Mouse (Mus musculus): ENCODE data around the gene Dgkh. TPM values are rescaled to one million over a fixed set of nuclear protein-coding genes. Genes with fewer than 3 reads are reported as not detected.

Gene Dgkh
- polyA plus RNA-seq, 1 experiment from 2014 or later, result 2.3 TPM

DNA sequence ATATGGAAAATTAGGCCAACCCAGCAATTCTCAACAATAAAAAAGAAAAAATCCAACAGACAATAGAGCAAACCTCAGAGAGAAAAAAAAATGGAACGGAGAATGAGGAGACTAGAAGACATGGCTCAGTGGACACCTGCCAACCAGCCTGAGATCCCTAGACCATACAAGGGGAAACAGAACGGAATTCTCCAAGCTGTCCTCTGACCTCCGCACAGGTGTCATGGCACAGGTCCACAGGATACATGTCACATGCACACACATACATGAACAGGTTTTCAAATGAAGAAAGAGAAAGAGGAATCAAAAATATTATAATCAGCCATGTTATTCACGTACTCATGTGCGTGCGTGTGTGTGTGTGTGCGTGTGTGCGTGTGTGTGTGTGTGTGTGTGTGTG is 38.5 kb downstream of the Dgkh start:
- DNase-seq (ENCODE audit: low read depth, low spot score) (no peak), ATAC-seq (no peak)
- TF ChIP-seq CTCF (IDR thresholded peaks at IDR 0.05), result no peak
- ChIA-PET CTCF (no interaction called here), POLR2A (no interaction called here)
- in situ Hi-C loops (cut with MboI; ENCODE audit: low pct_unique_long_range_greater_than_20kb), result no loop called here
- H3K27me3 ChIP-seq, result no peaks in the 10 kb centered on the region

DNA sequence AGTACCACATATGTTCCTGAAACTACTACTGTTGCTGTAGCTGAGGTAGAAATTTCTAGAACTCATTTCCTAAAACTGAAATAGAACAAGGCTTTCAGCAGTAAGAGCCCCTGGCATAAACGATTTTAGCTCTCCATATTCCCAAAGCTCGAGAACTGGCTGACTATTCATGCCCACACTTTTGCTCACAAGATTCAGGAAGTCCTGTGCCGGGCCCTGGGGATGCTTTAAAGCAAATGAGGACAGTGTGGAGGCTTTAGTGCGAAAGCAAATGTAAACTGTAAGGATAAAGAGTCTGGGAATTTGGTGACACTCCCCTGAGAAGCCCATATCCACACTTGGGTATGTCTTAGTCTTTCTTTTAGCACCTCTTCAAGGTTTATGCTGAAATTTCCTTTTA is 40.0 kb downstream of the Dgkh start:
- ATAC-seq (no peak), DNase-seq (ENCODE audit: low read depth, low spot score) (no peak)
- in situ Hi-C loops (cut with MboI; ENCODE audit: low pct_unique_long_range_greater_than_20kb), result no loop called here
- no peaks in the 10 kb centered on the region for H3K27me3 ChIP-seq
- no peak for TF ChIP-seq CTCF (IDR thresholded peaks at IDR 0.05)
- POLR2A ChIA-PET, result no interaction called here
- CTCF ChIA-PET, result no interaction called here

DNA sequence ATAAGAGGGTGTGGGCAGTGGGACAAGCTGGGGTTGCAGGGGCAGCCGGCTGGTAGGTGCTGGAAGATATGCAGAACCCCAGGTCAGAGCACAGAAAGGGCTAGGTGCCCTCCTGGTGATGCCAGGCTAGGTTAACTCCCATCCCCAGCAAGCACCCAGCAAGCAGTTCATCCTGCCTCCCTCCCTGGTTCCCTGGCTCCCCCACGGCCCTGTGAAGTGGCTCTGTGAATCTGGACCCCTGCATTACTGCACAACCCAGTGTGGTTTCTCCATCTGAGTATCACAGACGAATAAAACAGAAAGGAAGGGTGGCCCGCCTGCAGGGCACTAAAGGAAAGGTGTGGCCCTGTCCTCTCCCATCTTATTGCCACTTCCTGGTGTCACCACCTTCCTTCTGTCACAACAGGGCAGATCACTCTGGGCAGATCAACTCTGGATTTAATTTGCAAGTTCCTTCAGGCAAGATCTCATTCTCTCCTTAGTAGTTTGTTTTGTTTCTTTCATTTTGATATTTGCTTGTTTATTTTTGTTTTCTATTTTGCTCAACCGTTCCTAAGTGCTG is 40.6 kb downstream of the Dgkh start:
- DNase-seq (ENCODE audit: low read depth, low spot score) (no peak), ATAC-seq (no peak)
- no peaks in the 10 kb centered on the region for H3K27me3 ChIP-seq
- TF ChIP-seq CTCF (IDR thresholded peaks at IDR 0.05), result no peak
- ChIA-PET POLR2A (no interaction called here), CTCF (no interaction called here)
- in situ Hi-C loops (cut with MboI; ENCODE audit: low pct_unique_long_range_greater_than_20kb), result no loop called here

DNA sequence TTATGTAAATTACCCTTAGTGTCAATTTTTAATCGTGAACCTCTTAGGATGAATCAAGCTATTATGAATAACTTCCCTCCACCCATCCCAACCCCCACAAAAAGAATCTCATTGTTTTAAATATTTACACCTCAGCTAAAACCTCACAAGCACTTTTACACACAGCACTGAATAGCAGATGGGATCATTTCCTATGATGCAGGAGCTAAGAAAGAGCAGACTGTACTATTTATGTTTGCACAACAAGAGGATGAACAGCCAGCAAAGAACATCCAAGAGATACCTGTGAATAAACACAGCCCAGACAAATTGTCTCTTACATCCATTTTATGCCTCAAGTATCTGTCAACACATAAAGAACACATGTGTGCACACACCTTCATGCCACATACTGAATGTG is 41.7 kb downstream of the Dgkh start:
- in situ Hi-C loops (cut with MboI; ENCODE audit: low pct_unique_long_range_greater_than_20kb), result no loop called here
- no peak for DNase-seq (ENCODE audit: low read depth, low spot score)
- no peaks in the 10 kb centered on the region for H3K27me3 ChIP-seq

DNA sequence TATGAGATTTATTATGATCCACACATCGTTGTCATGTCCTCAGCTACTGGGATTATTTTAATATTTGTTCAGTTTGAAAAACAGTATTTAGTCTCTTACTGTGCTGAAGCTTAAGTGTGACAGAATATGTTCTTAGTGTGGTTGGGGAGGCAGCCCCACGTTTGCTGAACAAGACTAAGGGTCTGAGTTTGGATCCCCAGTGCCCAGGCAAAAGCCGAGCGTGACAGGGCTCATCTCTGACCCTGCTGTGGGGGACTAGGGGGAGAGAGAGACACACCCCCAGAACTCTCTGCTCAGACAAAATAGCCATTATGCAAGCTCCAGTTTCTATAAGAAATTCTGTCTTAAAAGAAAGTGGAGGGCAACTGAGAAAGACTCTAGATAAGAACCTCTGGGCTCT is 42.2 kb downstream of the Dgkh start:
- TF ChIP-seq CTCF (IDR thresholded peaks at IDR 0.05), result no peak
- no peak for ATAC-seq
- POLR2A ChIA-PET, result no interaction called here
- DNase-seq (ENCODE audit: low read depth, low spot score), result no peak
- in situ Hi-C loops (cut with MboI; ENCODE audit: low pct_unique_long_range_greater_than_20kb), result no loop called here
- no peaks in the 10 kb centered on the region for H3K27me3 ChIP-seq
- CTCF ChIA-PET, result interaction anchor here (1.0 to 1.2 kb wide), 2 partner anchors 9 to 10 kb away, joined by 3 to 5 read pairs; no protein-coding TSS in a partner anchor

More for the DNA sequence above, 41.7 kb downstream of the Dgkh start:
- POLR2A ChIA-PET, result no interaction called here
- no peak for ATAC-seq
- CTCF ChIA-PET, result interaction anchor here (1.0 to 1.2 kb wide), 2 partner anchors 9 to 10 kb away, joined by 3 to 5 read pairs; no protein-coding TSS in a partner anchor
- no peak for TF ChIP-seq CTCF (IDR thresholded peaks at IDR 0.05)

DNA sequence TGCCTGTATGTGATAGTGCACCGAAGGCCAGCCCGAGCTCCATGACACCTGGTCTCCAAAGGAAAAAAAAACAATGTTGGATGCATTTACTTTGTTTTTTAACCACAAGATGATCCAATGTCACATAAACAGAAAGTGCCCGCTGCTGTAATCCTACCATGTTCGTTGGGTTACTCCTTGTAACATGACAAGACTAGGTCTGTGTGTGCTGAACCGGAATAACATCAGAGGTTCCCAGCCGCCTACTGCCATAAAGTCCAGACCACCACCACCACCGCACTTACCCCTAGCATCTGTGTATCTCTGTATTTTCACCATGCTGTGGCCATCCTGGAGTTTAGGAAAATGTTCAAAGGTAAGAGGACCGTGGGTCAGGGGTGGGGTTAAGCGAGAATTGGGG is 42.6 kb downstream of the Dgkh start:
- in situ Hi-C loops (cut with MboI; ENCODE audit: low pct_unique_long_range_greater_than_20kb), result no loop called here
- ATAC-seq (no peak), DNase-seq (ENCODE audit: low read depth, low spot score) (no peak)
- ChIA-PET POLR2A (no interaction called here), CTCF (interaction anchor here (1.0 kb wide), 1 partner anchor 10 kb away, joined by 3 read pairs; no protein-coding TSS in a partner anchor)
- no peak for TF ChIP-seq CTCF (IDR thresholded peaks at IDR 0.05)
- no peaks in the 10 kb centered on the region for H3K27me3 ChIP-seq

DNA sequence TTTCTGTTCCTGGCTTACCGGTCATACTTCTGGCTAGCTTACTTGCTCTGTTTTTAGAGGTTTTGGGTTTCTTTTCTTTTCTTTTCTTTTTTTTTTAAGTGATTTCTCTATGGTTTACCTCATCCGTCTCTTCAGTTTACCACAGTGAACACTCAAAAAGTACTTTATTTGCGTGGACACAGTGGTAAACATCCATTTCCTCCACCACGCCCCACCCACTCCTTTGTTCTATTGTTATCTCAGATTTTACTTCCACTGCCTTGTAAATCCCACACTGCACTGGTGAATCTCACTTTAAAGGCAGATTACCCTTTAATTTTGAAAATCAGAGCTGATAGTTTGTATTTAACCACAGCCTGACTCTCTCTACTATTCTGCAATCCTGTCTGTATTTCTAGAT is 44.9 kb downstream of the Dgkh start:
- TF ChIP-seq CTCF (IDR thresholded peaks at IDR 0.05), result no peak
- CTCF ChIA-PET, result interaction anchor here (1.4 kb wide), 1 partner anchor 8 kb away, joined by 3 read pairs; no protein-coding TSS in a partner anchor
- no peak for ATAC-seq
- in situ Hi-C loops (cut with MboI; ENCODE audit: low pct_unique_long_range_greater_than_20kb), result no loop called here
- no peaks in the 10 kb centered on the region for H3K27me3 ChIP-seq
- POLR2A ChIA-PET, result no interaction called here
- no peak for DNase-seq (ENCODE audit: low read depth, low spot score)

DNA sequence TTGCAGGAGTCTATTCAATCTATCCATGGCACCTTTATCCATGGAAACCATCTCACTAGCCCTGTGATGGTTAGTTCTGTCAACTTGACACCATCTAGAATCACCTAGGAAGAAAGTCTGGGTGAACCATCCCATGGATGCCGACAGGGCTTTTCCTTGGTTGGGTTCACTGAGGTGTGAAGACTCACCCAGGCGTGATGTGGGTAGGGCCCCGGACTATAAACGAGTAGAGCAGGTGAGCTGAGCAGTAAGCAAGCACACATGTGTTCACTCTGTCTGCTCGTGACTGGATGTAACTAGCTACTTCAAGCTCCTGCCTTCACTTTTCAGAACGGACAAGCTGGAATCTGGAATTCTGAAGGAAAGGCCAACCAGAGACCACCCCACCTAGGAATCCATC is 45.9 kb downstream of the Dgkh start:
- in situ Hi-C loops (cut with MboI; ENCODE audit: low pct_unique_long_range_greater_than_20kb), result no loop called here
- no peaks in the 10 kb centered on the region for H3K27me3 ChIP-seq
- ChIA-PET CTCF (interaction anchor here (0.7 to 1.4 kb wide), 3 partner anchors 9 to 13 kb away, joined by 3 read pairs; no protein-coding TSS in a partner anchor), POLR2A (no interaction called here)
- TF ChIP-seq CTCF (IDR thresholded peaks at IDR 0.05), result no peak
- DNase-seq (ENCODE audit: low read depth, low spot score) (no peak), ATAC-seq (no peak)

DNA sequence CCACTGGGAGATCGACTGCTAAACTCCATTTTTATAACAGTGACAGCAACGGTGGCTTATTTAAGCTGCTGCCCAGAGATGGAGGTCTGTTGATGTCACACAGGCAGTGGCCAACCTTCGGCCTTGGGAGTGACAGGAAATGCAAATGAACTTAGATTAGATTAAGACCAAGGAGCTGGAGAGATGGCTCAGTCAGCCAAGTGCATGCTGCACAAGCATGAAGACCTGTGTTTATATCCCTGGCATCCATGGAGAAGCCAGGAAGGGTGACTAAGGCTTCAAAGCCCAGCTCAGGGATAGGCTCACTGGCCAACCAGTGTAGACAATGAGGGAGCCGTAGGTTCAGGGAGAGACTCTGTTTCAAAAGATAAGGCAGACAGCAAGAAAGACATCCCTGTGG is 48.4 kb downstream of the Dgkh start:
- ATAC-seq, result no peak
- ChIA-PET CTCF (interaction anchor here (1.6 kb wide), 1 partner anchor 8 kb away, joined by 3 read pairs; no protein-coding TSS in a partner anchor), POLR2A (no interaction called here)
- in situ Hi-C loops (cut with MboI; ENCODE audit: low pct_unique_long_range_greater_than_20kb), result no loop called here
- no peak for TF ChIP-seq CTCF (IDR thresholded peaks at IDR 0.05)
- no peak for DNase-seq (ENCODE audit: low read depth, low spot score)
- H3K27me3 ChIP-seq, result no peaks in the 10 kb centered on the region

DNA sequence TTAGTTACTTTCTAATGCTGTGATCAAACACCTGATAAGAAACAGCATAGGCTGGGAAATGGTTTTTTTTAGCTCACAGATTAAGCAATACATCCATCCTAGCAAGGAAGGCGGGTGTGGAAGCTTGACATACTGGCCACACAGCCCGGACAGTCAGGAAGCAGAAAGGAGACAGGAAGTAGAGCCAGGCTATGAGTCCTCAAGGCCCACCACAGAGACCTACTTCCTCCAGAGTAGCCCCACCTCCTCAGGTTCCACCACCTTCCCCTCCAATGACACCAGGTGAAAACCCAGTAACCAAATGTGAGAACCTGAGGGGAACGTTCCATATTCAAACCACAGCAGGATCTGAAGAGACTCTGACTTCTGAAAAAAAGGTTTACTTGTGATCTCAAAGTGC is 53.6 kb downstream of the Dgkh start:
- no peaks in the 10 kb centered on the region for H3K27me3 ChIP-seq
- ChIA-PET POLR2A (no interaction called here), CTCF (interaction anchor here (1.0 kb wide), 1 partner anchor 18 kb away, joined by 3 read pairs; no protein-coding TSS in a partner anchor)
- ATAC-seq, result no peak
- no peak for DNase-seq (ENCODE audit: low read depth, low spot score)
- TF ChIP-seq CTCF (IDR thresholded peaks at IDR 0.05), result no peak
- in situ Hi-C loops (cut with MboI; ENCODE audit: low pct_unique_long_range_greater_than_20kb), result loop anchor here (5.0 kb wide), 1 partner anchor 173 kb away; no protein-coding TSS in a partner anchor

DNA sequence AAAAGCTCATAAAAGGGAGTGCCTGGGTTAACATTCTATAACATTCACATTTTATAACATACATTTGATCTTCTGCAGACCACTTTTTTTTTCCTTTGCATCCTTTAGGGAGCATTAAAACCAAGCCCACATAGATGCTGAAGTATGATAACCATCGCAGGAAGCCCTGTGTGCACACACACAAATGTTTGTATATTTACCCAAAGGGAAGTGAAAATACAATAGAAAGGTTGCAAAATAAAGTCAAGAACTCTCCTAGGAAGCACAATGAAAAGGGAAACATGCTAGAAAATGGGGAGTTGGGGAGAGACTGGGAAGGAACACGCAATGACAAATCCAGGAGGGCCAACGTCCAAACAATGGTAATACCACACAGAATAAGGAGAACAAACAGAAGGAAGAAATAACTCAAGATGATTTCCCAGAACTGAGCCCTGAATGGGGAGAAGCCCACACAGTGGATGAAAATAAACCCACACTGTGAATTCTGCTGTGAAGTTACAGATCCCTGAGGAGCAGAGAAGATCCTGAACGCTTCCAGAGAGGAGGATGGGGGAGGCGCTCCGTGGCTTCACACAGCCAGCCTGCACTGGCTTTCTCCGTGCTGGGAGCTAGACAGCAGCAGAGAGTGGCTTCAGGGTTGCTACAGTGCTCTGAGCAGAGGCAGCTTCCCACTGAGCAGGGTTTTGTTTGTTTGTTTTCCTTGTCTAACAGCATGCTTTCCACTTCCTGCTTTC is 54.6 kb downstream of the Dgkh start:
- no peak for ATAC-seq
- ChIA-PET CTCF (interaction anchor here (1.0 kb wide), 1 partner anchor 19 kb away, joined by 3 read pairs; no protein-coding TSS in a partner anchor), POLR2A (no interaction called here)
- no peak for DNase-seq (ENCODE audit: low read depth, low spot score)
- in situ Hi-C loops (cut with MboI; ENCODE audit: low pct_unique_long_range_greater_than_20kb), result loop anchor here (5.0 kb wide), 1 partner anchor 174 kb away; no protein-coding TSS in a partner anchor
- TF ChIP-seq CTCF (IDR thresholded peaks at IDR 0.05), result no peak
- no peaks in the 10 kb centered on the region for H3K27me3 ChIP-seq
